Mouse (Mus musculus) frontal cortex, adult (tissue): ENCODE measurements around the gene Clca2.
A peak's percentile ranks its signal among the peaks of the same experiment; 100 is the strongest.

Source experiments
- ATAC-seq: cut with Nextera tagmentation; 2 replicates; pipeline ENCODE4 v1.9.2; 2017; ENCODE audit warnings: mild to moderate bottlenecking, moderate library complexity, mixed read lengths; ENCODE audit not compliant: low TSS enrichment

Gene Clca2

GRCm38 (mm10) chr3:145099291-145099690 lies at the start of gene Clca2:
Gene Clca2, minus strand, starts transcription at chr3:145099443.
- no peak for ATAC-seq

- ATAC-seq: no peak
Measured at GRCm38 (mm10) chr3:145147952-145148351, 48.7 kb upstream of the Clca2 start.

GRCm38 (mm10) chr3:145147483-145147882 lies 48.2 kb upstream of the Clca2 start:
- no peak for ATAC-seq

- no peak for ATAC-seq
Measured at GRCm38 (mm10) chr3:145146871-145147270, 47.6 kb upstream of the Clca2 start.

- no peak for ATAC-seq
Measured at GRCm38 (mm10) chr3:145143856-145144255, 44.6 kb upstream of the Clca2 start.

GRCm38 (mm10) chr3:145142925-145143324 lies 43.7 kb upstream of the Clca2 start:
- no peak for ATAC-seq

- no peak for ATAC-seq
Measured at GRCm38 (mm10) chr3:145140236-145140635, 41.0 kb upstream of the Clca2 start.

- peak; percentile 93 for ATAC-seq
Measured at GRCm38 (mm10) chr3:145131210-145131868, 32.1 kb upstream of the Clca2 start.

- ATAC-seq: no peak
Measured at GRCm38 (mm10) chr3:145129356-145129755, 30.1 kb upstream of the Clca2 start.

- no peak for ATAC-seq
Measured at GRCm38 (mm10) chr3:145126618-145127017, 27.4 kb upstream of the Clca2 start.

GRCm38 (mm10) chr3:145119425-145119824 lies 20.2 kb upstream of the Clca2 start:
- no peak for ATAC-seq

- peak; percentile 14 for ATAC-seq
Measured at GRCm38 (mm10) chr3:145119002-145119358, 19.7 kb upstream of the Clca2 start.

GRCm38 (mm10) chr3:145118254-145119001 lies 19.2 kb upstream of the Clca2 start, which contains the start of gene Odf2l:
Gene Odf2l, plus strand, starts transcription at chr3:145118588.
- ATAC-seq: peak; percentile 96

GRCm38 (mm10) chr3:145117637-145118036 lies 18.4 kb upstream of the Clca2 start:
- ATAC-seq: no peak

- no peak for ATAC-seq
Measured at GRCm38 (mm10) chr3:145115169-145115568, 15.9 kb upstream of the Clca2 start.

GRCm38 (mm10) chr3:145105773-145106504 lies 6.7 kb upstream of the Clca2 start:
- peak; percentile 48; the same call in 1 of the 2 replicates for ATAC-seq

GRCm38 (mm10) chr3:145105076-145105772 lies 6.0 kb upstream of the Clca2 start:
- ATAC-seq: no peak

GRCm38 (mm10) chr3:145103770-145104169 lies 4.5 kb upstream of the Clca2 start:
- peak; percentile 81 for ATAC-seq

- ATAC-seq: no peak
Measured at GRCm38 (mm10) chr3:145103321-145103720, 4.1 kb upstream of the Clca2 start.

- ATAC-seq: peak; percentile 90
Measured at GRCm38 (mm10) chr3:145101891-145102555, 2.8 kb upstream of the Clca2 start.

GRCm38 (mm10) chr3:145087857-145088598 lies 11.2 kb downstream of the Clca2 start:
- ATAC-seq: no peak
